Mouse (Mus musculus): ENCODE results near the gene Parp2. TPM values are rescaled to one million over a fixed set of nuclear protein-coding genes. Genes with fewer than 3 reads are reported as not detected.
A peak's percentile ranks its signal among the peaks of the same experiment; 100 is the strongest.

Parp2 gene
- polyA plus RNA-seq (2014; fragmentation: Nextera tagmentation; extraction: Ambion mirVana) = 69.6 and 70.8 TPM in 2 replicates

- peak within 1 kb of the TSS; percentile 81 for H3K9ac ChIP-seq (ENCODE audit: low read length)
- H3K36me3 ChIP-seq (ENCODE audit: control insufficient read depth, insufficient read depth, low read length) = peaks cover 16% of the 10 kb centered on the region
- H3K4me3 ChIP-seq (ENCODE audit: low read depth, low read length) = peak within 1 kb of the TSS; percentile 73
- H3K4me2 ChIP-seq (ENCODE audit: low read length) = peak within 1 kb of the TSS; percentile 65
- ATAC-seq (replicated peaks; ENCODE audit: low FRiP score, low TSS enrichment, low read depth) (peak; percentile 99), DNase-seq (ENCODE audit: low spot score) (peak; percentile 100)
- H3K4me1 ChIP-seq (replicated peaks; ENCODE audit: control insufficient read depth, insufficient read depth, low read length) = no peaks in the 10 kb centered on the region; the same call in 1 of the 2 replicates
- H3K27me3 ChIP-seq (replicated peaks; ENCODE audit: control insufficient read depth, insufficient read depth, low read length) = no peaks in the 10 kb centered on the region
- under 1% methylated on average over 42 of the region's 42 CpGs for WGBS
- peak within 1 kb of the TSS; percentile 81 for H3K27ac ChIP-seq (ENCODE audit: low read depth)
- H3K9me3 ChIP-seq (ENCODE audit: control insufficient read depth, low read length) = no peaks in the 10 kb centered on the region
Observed at GRCm38 (mm10) chr14:50807487-50808072, at the start of gene Parp2, which contains the start of gene Ccnb1ip1. Parp2 (plus strand) TSS chr14:50807841. Ccnb1ip1 (minus strand) TSS chr14:50807732.

GRCm38 (mm10) chr14:50758416-50759085 lies 49.1 kb upstream of the Parp2 start:
- WGBS = 84% methylated on average over 5 of the region's 5 CpGs
- Histone ChIP-seq H3K4me1 (replicated peaks; ENCODE audit: control insufficient read depth, insufficient read depth, low read length) (no peaks in the 10 kb centered on the region), H3K9me3 (ENCODE audit: control insufficient read depth, low read length) (no peaks in the 10 kb centered on the region), H3K9ac (ENCODE audit: low read length) (no peak overlapping the region), H3K4me3 (ENCODE audit: low read depth, low read length) (no peak overlapping the region), H3K36me3 (ENCODE audit: control insufficient read depth, insufficient read depth, low read length) (peaks cover 8% of the 10 kb centered on the region), H3K27ac (ENCODE audit: low read depth) (no peak overlapping the region), H3K4me2 (ENCODE audit: low read length) (no peak overlapping the region), H3K27me3 (replicated peaks; ENCODE audit: control insufficient read depth, insufficient read depth, low read length) (no peaks in the 10 kb centered on the region)
- ATAC-seq (replicated peaks; ENCODE audit: low FRiP score, low TSS enrichment, low read depth) (no peak), DNase-seq (ENCODE audit: low spot score) (no peak)

DNA sequence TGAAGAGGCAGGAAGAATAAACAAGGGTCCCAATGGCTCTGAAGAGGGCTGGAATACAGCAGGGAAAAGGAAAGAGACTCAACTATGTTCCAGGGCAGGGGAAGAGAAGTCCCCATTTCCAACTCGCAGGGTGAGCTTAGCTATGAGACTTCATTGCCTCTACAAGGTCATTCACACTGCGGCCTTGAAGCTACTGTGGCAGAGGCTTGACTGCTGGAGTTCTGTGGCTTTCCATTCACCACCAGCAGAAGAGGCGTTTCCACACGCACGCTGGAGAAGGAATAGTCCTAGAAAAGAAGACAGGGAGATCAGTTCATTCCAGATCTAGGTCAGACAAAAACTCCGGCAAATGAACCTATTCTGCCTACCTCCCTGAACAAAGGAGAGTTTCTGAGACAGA lies 41.9 kb upstream of the Parp2 start:
- Histone ChIP-seq H3K9me3 (ENCODE audit: control insufficient read depth, low read length) (no peaks in the 10 kb centered on the region), H3K27me3 (replicated peaks; ENCODE audit: control insufficient read depth, insufficient read depth, low read length) (no peaks in the 10 kb centered on the region), H3K4me1 (replicated peaks; ENCODE audit: control insufficient read depth, insufficient read depth, low read length) (no peaks in the 10 kb centered on the region), H3K36me3 (ENCODE audit: control insufficient read depth, insufficient read depth, low read length) (peaks cover 68% of the 10 kb centered on the region), H3K9ac (ENCODE audit: low read length) (no peak overlapping the region), H3K4me3 (ENCODE audit: low read depth, low read length) (no peak overlapping the region), H3K27ac (ENCODE audit: low read depth) (no peak overlapping the region), H3K4me2 (ENCODE audit: low read length) (no peak overlapping the region)
- ATAC-seq (replicated peaks; ENCODE audit: low FRiP score, low TSS enrichment, low read depth) (no peak), DNase-seq (ENCODE audit: low spot score) (no peak)
- 95% methylated on average over 6 of the region's 6 CpGs for WGBS

DNA sequence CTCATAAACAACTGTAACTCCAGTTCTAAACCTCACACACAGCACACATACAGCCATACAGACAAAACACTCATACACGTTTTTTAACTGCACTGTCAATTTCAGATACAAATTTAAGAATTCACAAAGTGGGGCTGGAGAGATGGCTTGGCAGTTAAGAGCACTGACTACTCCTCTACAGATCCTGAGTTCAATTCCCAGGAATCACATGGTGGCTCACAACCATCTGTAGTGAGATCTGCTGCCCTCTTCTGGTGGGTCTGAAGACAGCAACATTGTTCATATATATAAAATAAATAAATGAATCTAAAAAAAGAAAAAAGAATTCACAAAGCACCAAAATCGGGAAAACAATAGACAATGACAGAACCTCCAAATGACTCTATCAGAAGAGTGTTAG lies 36.3 kb upstream of the Parp2 start:
- Histone ChIP-seq H3K36me3 (ENCODE audit: control insufficient read depth, insufficient read depth, low read length) (peaks cover 84% of the 10 kb centered on the region), H3K9me3 (ENCODE audit: control insufficient read depth, low read length) (no peaks in the 10 kb centered on the region), H3K27me3 (replicated peaks; ENCODE audit: control insufficient read depth, insufficient read depth, low read length) (no peaks in the 10 kb centered on the region), H3K4me2 (ENCODE audit: low read length) (no peak overlapping the region), H3K27ac (ENCODE audit: low read depth) (no peak overlapping the region), H3K9ac (ENCODE audit: low read length) (no peak overlapping the region), H3K4me1 (replicated peaks; ENCODE audit: control insufficient read depth, insufficient read depth, low read length) (no peaks in the 10 kb centered on the region), H3K4me3 (ENCODE audit: low read depth, low read length) (no peak overlapping the region)
- ATAC-seq (replicated peaks; ENCODE audit: low FRiP score, low TSS enrichment, low read depth) (no peak), DNase-seq (ENCODE audit: low spot score) (no peak)
- 79% methylated on average over 2 of the region's 2 CpGs for WGBS

DNA sequence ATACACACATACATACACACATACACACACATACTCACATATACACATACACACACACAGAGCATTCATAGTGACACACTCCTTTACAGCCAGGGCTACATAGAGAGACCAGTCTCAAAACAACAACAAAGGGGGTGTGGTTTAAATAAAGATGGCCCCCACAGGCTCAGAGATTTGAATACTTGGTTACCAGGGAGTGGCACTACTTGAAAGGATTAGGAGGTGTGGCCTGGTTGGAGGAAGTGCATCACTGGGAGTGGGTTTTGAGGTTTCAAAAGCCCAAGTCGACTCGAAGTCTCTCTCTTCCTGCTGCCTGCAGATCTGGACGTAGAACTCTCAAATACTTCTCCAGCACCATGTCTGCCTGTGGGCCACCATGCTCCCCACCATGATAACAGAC lies 25.5 kb upstream of the Parp2 start:
- Histone ChIP-seq H3K9ac (ENCODE audit: low read length) (no peak overlapping the region), H3K27ac (ENCODE audit: low read depth) (no peak overlapping the region), H3K27me3 (replicated peaks; ENCODE audit: control insufficient read depth, insufficient read depth, low read length) (no peaks in the 10 kb centered on the region), H3K4me1 (replicated peaks; ENCODE audit: control insufficient read depth, insufficient read depth, low read length) (no peaks in the 10 kb centered on the region), H3K4me2 (ENCODE audit: low read length) (no peak overlapping the region), H3K9me3 (ENCODE audit: control insufficient read depth, low read length) (no peaks in the 10 kb centered on the region), H3K36me3 (ENCODE audit: control insufficient read depth, insufficient read depth, low read length) (peaks cover 32% of the 10 kb centered on the region), H3K4me3 (ENCODE audit: low read depth, low read length) (no peak overlapping the region)
- ATAC-seq (replicated peaks; ENCODE audit: low FRiP score, low TSS enrichment, low read depth) = no peak
- 89% methylated on average over 3 of the region's 3 CpGs for WGBS
- no peak for DNase-seq (ENCODE audit: low spot score)

GRCm38 (mm10) chr14:50784391-50785250 lies 23.0 kb upstream of the Parp2 start:
- H3K27me3 ChIP-seq (replicated peaks; ENCODE audit: control insufficient read depth, insufficient read depth, low read length) = no peaks in the 10 kb centered on the region
- peak overlapping the region; percentile 82 for H3K9ac ChIP-seq (ENCODE audit: low read length)
- peak overlapping the region; percentile 59 for H3K4me2 ChIP-seq (ENCODE audit: low read length)
- H3K9me3 ChIP-seq (ENCODE audit: control insufficient read depth, low read length) = no peaks in the 10 kb centered on the region
- no peak for DNase-seq (ENCODE audit: low spot score)
- peak overlapping the region; percentile 97 for H3K4me3 ChIP-seq (ENCODE audit: low read depth, low read length)
- H3K4me1 ChIP-seq (replicated peaks; ENCODE audit: control insufficient read depth, insufficient read depth, low read length) = no peaks in the 10 kb centered on the region
- peak overlapping the region; percentile 33; the same call in 1 of the 2 replicates for H3K27ac ChIP-seq (ENCODE audit: low read depth)
- WGBS = 24% methylated on average over 16 of the region's 16 CpGs
- ATAC-seq (replicated peaks; ENCODE audit: low FRiP score, low TSS enrichment, low read depth) = no peak; the same call in 1 of the 2 replicates
- H3K36me3 ChIP-seq (ENCODE audit: control insufficient read depth, insufficient read depth, low read length) = peaks cover 17% of the 10 kb centered on the region

DNA sequence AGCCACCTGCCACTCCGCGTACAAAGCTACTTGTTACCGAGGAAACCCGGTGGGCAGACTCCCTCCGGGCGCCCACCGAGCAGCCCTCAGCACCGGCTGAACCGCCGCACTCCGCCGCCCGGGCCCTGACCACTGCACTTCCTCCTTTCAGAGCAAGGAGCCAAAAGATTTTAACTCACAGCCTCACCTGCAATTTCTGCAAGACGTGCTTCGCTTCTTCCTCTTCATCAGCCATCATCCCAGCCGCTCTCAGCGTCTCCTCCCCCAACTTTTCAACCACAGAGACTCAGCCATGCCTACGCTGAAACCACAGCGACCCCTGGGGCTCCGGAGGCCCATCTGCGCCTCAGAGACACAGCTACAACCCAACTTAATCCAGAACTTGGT lies 22.4 kb upstream of the Parp2 start, which contains the start of gene Ttc5:
Ttc5 (minus strand) TSS at position 269 of the 387 bp plus-strand sequence.
- WGBS = 0% methylated on average over 21 of the region's 21 CpGs
- Histone ChIP-seq H3K4me2 (ENCODE audit: low read length) (peak within 1 kb of the TSS; percentile 59), H3K27ac (ENCODE audit: low read depth) (peak within 1 kb of the TSS; percentile 33; the same call in 1 of the 2 replicates), H3K9me3 (ENCODE audit: control insufficient read depth, low read length) (no peaks in the 10 kb centered on the region), H3K27me3 (replicated peaks; ENCODE audit: control insufficient read depth, insufficient read depth, low read length) (no peaks in the 10 kb centered on the region), H3K36me3 (ENCODE audit: control insufficient read depth, insufficient read depth, low read length) (peaks cover 11% of the 10 kb centered on the region), H3K4me1 (replicated peaks; ENCODE audit: control insufficient read depth, insufficient read depth, low read length) (no peaks in the 10 kb centered on the region), H3K4me3 (ENCODE audit: low read depth, low read length) (peak within 1 kb of the TSS; percentile 97), H3K9ac (ENCODE audit: low read length) (peak within 1 kb of the TSS; percentile 82)
- DNase-seq (ENCODE audit: low spot score) (peak; percentile 99), ATAC-seq (replicated peaks; ENCODE audit: low FRiP score, low TSS enrichment, low read depth) (peak; percentile 90)

DNA sequence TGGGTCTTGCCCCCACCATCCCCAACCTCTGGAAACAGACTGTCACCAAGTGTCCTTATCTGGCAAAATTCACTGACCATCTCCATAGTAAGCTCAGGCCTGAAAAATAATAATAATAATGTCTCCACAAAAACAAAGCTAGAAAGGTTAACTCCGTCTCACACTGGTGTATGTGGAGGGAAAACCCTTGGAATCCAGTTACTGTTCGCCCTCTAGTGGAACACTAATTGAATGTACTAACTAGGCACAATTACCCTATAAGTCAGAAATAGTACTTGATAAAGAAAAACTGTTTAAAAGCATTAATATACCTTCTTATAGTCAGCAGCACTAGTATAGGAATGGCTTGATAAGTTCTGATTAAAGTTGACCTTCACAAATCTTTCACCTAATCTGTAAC lies 19.5 kb upstream of the Parp2 start:
- DNase-seq (ENCODE audit: low spot score) = peak; percentile 47
- WGBS = 10% methylated on average over 2 of the region's 2 CpGs

More for the DNA sequence above, 19.5 kb upstream of the Parp2 start:
- Histone ChIP-seq H3K4me1 (replicated peaks; ENCODE audit: control insufficient read depth, insufficient read depth, low read length) (no peaks in the 10 kb centered on the region), H3K4me2 (ENCODE audit: low read length) (no peak overlapping the region), H3K9ac (ENCODE audit: low read length) (no peak overlapping the region), H3K36me3 (ENCODE audit: control insufficient read depth, insufficient read depth, low read length) (no peaks in the 10 kb centered on the region), H3K27me3 (replicated peaks; ENCODE audit: control insufficient read depth, insufficient read depth, low read length) (no peaks in the 10 kb centered on the region), H3K27ac (ENCODE audit: low read depth) (no peak overlapping the region), H3K9me3 (ENCODE audit: control insufficient read depth, low read length) (no peaks in the 10 kb centered on the region), H3K4me3 (ENCODE audit: low read depth, low read length) (no peak overlapping the region)
- no peak for ATAC-seq (replicated peaks; ENCODE audit: low FRiP score, low TSS enrichment, low read depth)
